Mouse (Mus musculus): ENCODE data around the gene Gpr146.

- no peak for TF ChIP-seq CTCF (IDR thresholded peaks at IDR 0.05; ENCODE audit: low read depth)
- TF ChIP-seq EP300 (optimal IDR thresholded peaks at IDR 0.05), result no peak
Measured at GRCm38 (mm10) chr5:139382760-139383159, 5.3 kb downstream of the Gpr146 start.

Measured in stomach, postnatal 0 days (tissue).